Mouse (Mus musculus) myocyte (in vitro differentiated cells): ENCODE results near the gene Wwox. TPM values are rescaled to one million over a fixed set of nuclear protein-coding genes. Genes with fewer than 3 reads are reported as not detected.

ENCODE experiments used
- H3K27me3 ChIP-seq: one replicate; pipeline ENCODE4 v1.6.1; 2011; ENCODE audit not compliant: control insufficient read depth, insufficient read depth, insufficient read length
- H3K36me3 ChIP-seq: one replicate; pipeline ENCODE4 v1.6.1; 2011; ENCODE audit not compliant: control insufficient read depth, insufficient read depth
- H3K4me2 ChIP-seq: one replicate; pipeline ENCODE4 v1.6.1; 2011; ENCODE audit warnings: low read depth, control low read depth
- H3K4me3 ChIP-seq: one replicate; pipeline ENCODE4 v1.5.1; 2011; ENCODE audit warnings: mild to moderate bottlenecking, control low read depth, moderate library complexity
- H3K79me2 ChIP-seq: one replicate; pipeline ENCODE4 v1.6.1; 2011; ENCODE audit not compliant: control insufficient read depth, insufficient read depth
- H3ac ChIP-seq: one replicate; pipeline ENCODE4 v1.6.1; 2011; ENCODE audit not compliant: control insufficient read depth, insufficient read length
- CEBPB ChIP-seq: IDR thresholded peaks from 2 replicates; pipeline ENCODE4 v1.6.1; 2011; ENCODE audit warnings: mild to moderate bottlenecking, moderate library complexity; ENCODE audit not compliant: poor library complexity, insufficient read depth, severe bottlenecking
- E2F4 ChIP-seq: IDR thresholded peaks from one replicate; pipeline ENCODE4 v1.6.1; 2011; ENCODE audit warnings: mild to moderate bottlenecking, control low read depth, moderate library complexity; ENCODE audit not compliant: insufficient read depth
- MAX ChIP-seq: IDR thresholded peaks from one replicate; pipeline ENCODE4 v1.6.1; 2011; ENCODE audit warnings: low read depth, mild to moderate bottlenecking, control low read depth
- MYOD1 ChIP-seq, 3 experiments: IDR thresholded peaks; one replicate each; pipeline ENCODE4 v1.6.1; 2011; ENCODE audit warnings: control low read depth in 2 of 3, low read depth in 2 of 3, mild to moderate bottlenecking in 2 of 3, moderate library complexity in 1 of 3; ENCODE audit not compliant: insufficient read length in 2 of 3, control insufficient read depth in 1 of 3
- MYOG ChIP-seq, 3 experiments: IDR thresholded peaks; one replicate each; pipeline ENCODE4 v1.6.1; 2011; ENCODE audit warnings: control low read depth in 2 of 3, low read depth in 2 of 3, mild to moderate bottlenecking in 2 of 3; ENCODE audit not compliant: insufficient read length in 2 of 3, control insufficient read depth in 1 of 3, insufficient read depth in 1 of 3
- POLR2A ChIP-seq: IDR thresholded peaks from one replicate; pipeline ENCODE4 v1.6.1; 2011; ENCODE audit warnings: low read depth, mild to moderate bottlenecking, control low read depth, moderate library complexity; ENCODE audit not compliant: insufficient read length
- POLR2AphosphoS2 ChIP-seq: IDR thresholded peaks from one replicate; pipeline ENCODE4 v1.6.1; 2011; ENCODE audit warnings: low read depth, control low read depth; ENCODE audit not compliant: insufficient read length
- REST ChIP-seq: IDR thresholded peaks from one replicate; pipeline ENCODE4 v1.6.1; 2011; ENCODE audit warnings: mild to moderate bottlenecking, control low read depth, moderate library complexity; ENCODE audit not compliant: insufficient read depth, insufficient read length
- SRF ChIP-seq: IDR thresholded peaks from one replicate; pipeline ENCODE4 v1.6.1; 2011; ENCODE audit warnings: low read depth; ENCODE audit not compliant: control insufficient read depth, insufficient read length
- TCF12 ChIP-seq: IDR thresholded peaks from one replicate; pipeline ENCODE4 v1.6.1; 2011; ENCODE audit warnings: mild to moderate bottlenecking, control low read depth; ENCODE audit not compliant: poor library complexity, insufficient read depth, severe bottlenecking
- TCF3 ChIP-seq: IDR thresholded peaks from one replicate; pipeline ENCODE4 v1.6.1; 2011; ENCODE audit warnings: low read depth, control low read depth; ENCODE audit not compliant: insufficient read length
- USF1 ChIP-seq: IDR thresholded peaks from one replicate; pipeline ENCODE4 v1.6.1; 2011; ENCODE audit warnings: low read depth, mild to moderate bottlenecking, control low read depth, moderate library complexity
- polyA plus RNA-seq: library from polyadenylated mRNA; unstranded; fragments of >200 nt; fragmentation: generic; extraction: Trizol; gene quantifications from one replicate; pipeline ENCODE4 v1.2.1, GENCODE M21; 2012; ENCODE audit warnings: missing spikeins

The Wwox gene
- polyA plus RNA-seq, 1 experiment: 8.6 TPM

- H3K27me3 ChIP-seq: no peaks in the 10 kb centered on the region
- H3K36me3 ChIP-seq: no peaks in the 10 kb centered on the region
- H3ac ChIP-seq: no peak overlapping the region
- no peaks in the 10 kb centered on the region for H3K79me2 ChIP-seq
- no peak overlapping the region for H3K4me2 ChIP-seq
- TF ChIP-seq POLR2AphosphoS2: no peak
- no peak for TF ChIP-seq CEBPB
- TF ChIP-seq POLR2A: no peak
- no peak for TF ChIP-seq USF1
- TF ChIP-seq MYOG (IDR thresholded peaks at IDR 0.05; ENCODE audit: control insufficient read depth in 1 of 3, insufficient read depth in 1 of 3, insufficient read length in 2 of 3, low read depth in 2 of 3): no peak
- TF ChIP-seq SRF: no peak
- TF ChIP-seq TCF12: no peak
- no peak for TF ChIP-seq TCF3
- no peak for TF ChIP-seq E2F4
- no peak for TF ChIP-seq REST
- no peak for TF ChIP-seq MYOD1 (IDR thresholded peaks at IDR 0.05; ENCODE audit: control insufficient read depth in 1 of 3, insufficient read length in 2 of 3, low read depth in 2 of 3)
- no peak for TF ChIP-seq MAX
- no peak overlapping the region for H3K4me3 ChIP-seq
These were observed 367.5 kb downstream of the Wwox start for GRCm38 (mm10) chr8:114806826-114807420.

DNA sequence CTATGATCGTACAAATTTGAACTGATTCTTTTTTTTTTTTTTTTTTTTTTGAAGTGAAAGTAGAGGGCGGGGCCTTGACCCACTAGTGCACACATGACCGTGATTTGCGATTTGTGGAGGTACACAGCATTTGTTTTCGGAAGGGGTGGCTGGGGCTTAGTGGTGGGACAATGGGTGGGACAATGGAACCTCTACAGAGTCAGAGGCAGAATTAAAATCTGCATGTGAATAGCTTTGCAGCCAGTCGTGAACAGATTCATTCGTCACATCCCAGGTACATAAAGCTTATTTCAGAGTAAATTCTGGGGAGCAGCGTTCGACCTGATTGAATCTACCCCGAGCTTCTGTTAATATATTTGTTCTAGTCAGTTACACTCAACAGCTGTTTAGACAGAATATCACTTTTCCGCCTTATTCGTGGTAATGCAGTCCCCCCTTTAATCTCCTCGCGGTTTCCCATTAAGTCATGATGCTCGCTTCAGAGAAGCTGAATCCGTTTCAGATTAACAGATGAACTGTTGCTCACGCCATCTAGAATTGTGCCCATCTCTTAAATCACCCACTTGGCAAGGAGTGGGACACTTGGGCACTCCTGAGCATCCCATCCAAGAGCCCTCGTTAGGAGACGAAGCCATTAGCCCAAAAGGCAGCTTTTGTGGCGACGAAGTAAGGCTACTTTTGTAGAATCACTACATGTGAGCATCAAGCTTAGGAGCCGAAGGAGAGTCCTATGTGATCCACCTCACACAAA, 368.4 kb downstream of the Wwox start:
- no peak for TF ChIP-seq POLR2A
- TF ChIP-seq TCF12: no peak
- TF ChIP-seq MAX: no peak
- no peak for TF ChIP-seq MYOD1 (IDR thresholded peaks at IDR 0.05; ENCODE audit: control insufficient read depth in 1 of 3, insufficient read length in 2 of 3, low read depth in 2 of 3)
- TF ChIP-seq SRF: no peak
- TF ChIP-seq TCF3: no peak
- TF ChIP-seq REST: no peak
- no peak for TF ChIP-seq MYOG (IDR thresholded peaks at IDR 0.05; ENCODE audit: control insufficient read depth in 1 of 3, insufficient read depth in 1 of 3, insufficient read length in 2 of 3, low read depth in 2 of 3)
- no peak for TF ChIP-seq POLR2AphosphoS2
- TF ChIP-seq E2F4: no peak
- no peak for TF ChIP-seq CEBPB
- no peak for TF ChIP-seq USF1
- Histone ChIP-seq H3K27me3 (no peaks in the 10 kb centered on the region), H3K4me3 (no peak overlapping the region), H3K79me2 (no peaks in the 10 kb centered on the region), H3K4me2 (no peak overlapping the region), H3K36me3 (no peaks in the 10 kb centered on the region), H3ac (no peak overlapping the region)

DNA sequence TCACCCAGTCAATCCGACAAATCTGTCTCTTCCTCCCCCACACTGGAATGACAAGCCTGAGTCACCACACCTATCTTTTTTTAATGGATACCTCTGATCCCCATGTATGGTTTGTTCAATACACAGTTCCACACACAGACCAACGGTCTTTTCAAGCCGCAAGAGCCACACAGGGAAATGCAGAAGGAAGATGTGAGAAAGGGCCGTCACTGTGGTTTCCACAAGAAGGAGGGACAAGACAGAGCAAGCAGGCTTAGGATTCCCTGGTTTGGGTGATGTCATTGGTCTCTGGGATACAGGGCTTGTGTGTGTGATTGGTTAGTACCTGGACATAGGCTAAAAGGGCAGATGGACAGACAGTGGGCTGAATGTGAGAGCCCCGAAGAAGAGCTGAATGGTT, 371.0 kb downstream of the Wwox start:
- no peaks in the 10 kb centered on the region for H3K36me3 ChIP-seq
- H3K4me3 ChIP-seq: no peak overlapping the region

GRCm38 (mm10) chr8:114813830-114814229, 374.4 kb downstream of the Wwox start:
- Histone ChIP-seq H3K27me3 (no peaks in the 10 kb centered on the region), H3K36me3 (no peaks in the 10 kb centered on the region), H3ac (no peak overlapping the region), H3K4me3 (no peak overlapping the region), H3K4me2 (no peak overlapping the region), H3K79me2 (no peaks in the 10 kb centered on the region)
- no peak for TF ChIP-seq POLR2AphosphoS2
- no peak for TF ChIP-seq POLR2A
- TF ChIP-seq CEBPB: no peak
- TF ChIP-seq REST: no peak
- no peak for TF ChIP-seq MAX
- no peak for TF ChIP-seq TCF12
- TF ChIP-seq E2F4: no peak

More for the DNA sequence above, 371.0 kb downstream of the Wwox start:
- Histone ChIP-seq H3ac (no peak overlapping the region), H3K4me2 (no peak overlapping the region), H3K79me2 (no peaks in the 10 kb centered on the region), H3K27me3 (no peaks in the 10 kb centered on the region)
- no peak for TF ChIP-seq TCF3
- no peak for TF ChIP-seq USF1
